Mouse (Mus musculus) embryonic fibroblast, embryonic 13.5 days (primary cell): ENCODE measurements around the gene Rbm28. TPM values are rescaled to one million over a fixed set of nuclear protein-coding genes. Genes with fewer than 3 reads are reported as not detected.

Experiments used
- H3K27ac ChIP-seq: 2 replicates; pipeline ENCODE4 v1.5.1; 2012; ENCODE audit warnings: low read length, control low read depth, inconsistent platforms; ENCODE audit not compliant: insufficient read depth
- H3K4me1 ChIP-seq: 2 replicates; pipeline ENCODE4 v1.6.1; 2011; ENCODE audit warnings: low read length; ENCODE audit not compliant: control insufficient read depth, insufficient read depth
- H3K4me3 ChIP-seq: 2 replicates; pipeline ENCODE4 v1.5.1; 2011; ENCODE audit warnings: mild to moderate bottlenecking, control low read depth, low read length; ENCODE audit not compliant: insufficient read depth
- CTCF ChIP-seq: IDR thresholded peaks from 2 replicates; pipeline ENCODE4 v1.5.1; 2011; ENCODE audit warnings: mild to moderate bottlenecking, control low read depth, low read length, moderate library complexity, borderline replicate concordance; ENCODE audit not compliant: insufficient read depth
- POLR2A ChIP-seq: IDR thresholded peaks from 2 replicates; pipeline ENCODE4 v1.6.1; 2011; ENCODE audit warnings: low read depth, mild to moderate bottlenecking, control low read depth, low read length, moderate library complexity
- polyA plus RNA-seq: library from polyadenylated mRNA; stranded (reverse); fragments of >200 nt; gene quantifications from 2 replicates; pipeline ENCODE4 v1.2.4, GENCODE M21; 2011; ENCODE audit warnings: low read depth; ENCODE audit not compliant: missing spikeins, insufficient read length

Gene Rbm28
- polyA plus RNA-seq, 1 experiment: 44.9 TPM

DNA sequence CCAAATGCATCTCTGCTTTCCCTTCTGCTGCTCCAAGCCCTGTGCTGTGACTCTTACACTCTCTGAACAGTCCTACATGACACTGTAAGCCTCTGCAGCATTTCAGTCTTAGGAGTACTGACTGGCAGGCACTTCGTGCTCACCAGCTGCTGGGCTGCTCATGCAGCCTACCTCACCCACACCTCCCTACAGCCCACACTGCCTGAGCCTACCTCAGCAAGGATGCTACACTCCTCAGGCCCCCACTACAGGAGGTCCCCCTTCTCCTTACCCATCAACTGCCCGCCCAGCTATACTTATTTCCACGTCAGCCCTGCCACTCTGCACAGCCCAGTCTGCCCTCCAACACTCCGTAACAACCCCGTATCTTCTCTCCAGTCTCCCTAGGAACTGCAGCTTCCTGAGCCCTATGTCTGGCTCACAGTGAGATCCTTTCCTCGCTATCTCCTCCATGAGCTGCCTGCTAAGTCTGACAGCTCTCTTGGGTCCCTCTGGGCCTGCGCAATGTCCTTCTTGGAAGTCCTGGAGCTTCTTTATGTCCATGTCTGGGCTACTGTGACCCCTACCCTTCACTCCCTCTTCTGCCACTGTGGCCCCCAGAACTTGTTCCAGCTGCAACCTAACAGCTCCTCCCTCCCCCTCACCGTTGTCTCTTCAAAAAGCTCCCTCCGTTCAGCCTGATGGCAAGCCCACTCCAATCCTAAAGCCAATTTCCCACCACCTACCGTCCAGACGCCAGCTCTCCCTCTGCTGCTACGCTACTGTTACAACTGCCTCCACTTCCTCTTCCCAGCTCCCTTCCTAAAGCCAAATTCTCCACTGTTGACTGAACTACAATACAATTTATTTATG is 19.1 kb downstream of the Rbm28 start:
- TF ChIP-seq POLR2A (no peak), CTCF (no peak)
- Histone ChIP-seq H3K4me1 (peaks cover 5% of the 10 kb centered on the region), H3K27ac (peak overlapping the region; percentile 11), H3K4me3 (no peak overlapping the region)

DNA sequence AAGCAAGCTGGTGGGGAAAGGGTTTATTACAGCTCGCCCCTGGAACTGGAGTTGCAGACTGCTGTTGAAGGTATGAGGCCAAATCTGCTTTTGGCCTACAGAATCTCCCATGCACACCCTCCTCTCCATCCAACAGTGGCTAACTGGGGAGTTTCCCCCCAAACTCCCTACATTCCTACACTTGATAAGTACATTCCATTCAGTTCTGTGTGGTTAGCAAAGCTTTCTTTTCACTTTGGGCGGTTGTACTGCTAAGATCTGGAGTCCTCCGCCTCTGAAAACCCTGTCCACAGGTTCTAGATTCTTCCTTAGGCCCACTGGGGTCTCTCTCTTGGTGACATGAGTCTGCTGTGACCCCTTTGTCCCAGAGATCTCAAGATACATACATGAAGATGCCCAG is 19.8 kb downstream of the Rbm28 start:
- Histone ChIP-seq H3K4me1 (peaks cover 5% of the 10 kb centered on the region), H3K27ac (peak overlapping the region; percentile 11), H3K4me3 (no peak overlapping the region)
- TF ChIP-seq POLR2A: no peak
- no peak for TF ChIP-seq CTCF

DNA sequence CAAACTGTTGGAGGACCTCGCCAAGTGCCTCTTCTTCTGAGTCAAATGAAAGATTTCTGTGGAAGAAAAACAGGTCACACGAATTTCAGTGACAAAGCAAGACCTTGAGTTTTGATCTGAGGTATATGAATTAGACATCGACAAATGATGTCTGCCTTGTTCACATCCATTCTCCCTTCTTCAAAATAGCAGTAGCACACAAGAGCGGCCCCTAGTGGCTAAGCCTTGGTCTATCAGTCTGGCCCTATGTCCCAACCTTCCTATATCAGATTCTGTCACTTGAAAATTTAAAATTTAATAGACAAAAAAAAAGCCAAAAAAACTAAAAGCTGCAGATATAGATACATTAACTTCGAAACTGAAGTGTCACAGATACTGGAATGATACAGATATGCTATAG is 21.2 kb downstream of the Rbm28 start:
- TF ChIP-seq CTCF: peak; percentile 46; the same call in 1 of the 2 replicates
- TF ChIP-seq POLR2A: no peak
- peaks cover 5% of the 10 kb centered on the region for H3K4me1 ChIP-seq
- no peak overlapping the region for H3K4me3 ChIP-seq
- no peak overlapping the region for H3K27ac ChIP-seq

DNA sequence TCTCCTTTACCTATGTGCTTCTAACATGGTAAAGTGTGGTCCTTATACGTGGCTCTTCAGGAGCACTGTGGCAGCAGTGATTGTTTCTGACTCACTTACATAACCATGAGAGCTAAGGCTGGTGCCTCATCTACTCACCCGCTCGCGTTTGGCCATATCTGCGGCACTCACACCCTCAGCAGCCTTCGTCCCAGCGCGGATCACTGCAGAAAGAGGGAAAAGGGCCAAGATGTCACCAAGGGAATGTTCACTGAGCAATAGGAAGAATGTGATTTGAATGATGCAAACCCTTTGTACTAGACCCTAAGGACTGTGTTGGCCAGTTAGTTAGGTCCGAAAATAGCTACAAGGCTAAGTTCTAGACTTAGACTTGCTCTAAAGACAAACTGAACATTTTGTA is 27.4 kb downstream of the Rbm28 start:
- Histone ChIP-seq H3K27ac (no peak overlapping the region), H3K4me1 (no peaks in the 10 kb centered on the region), H3K4me3 (no peak overlapping the region)
- TF ChIP-seq POLR2A (no peak), CTCF (no peak)

DNA sequence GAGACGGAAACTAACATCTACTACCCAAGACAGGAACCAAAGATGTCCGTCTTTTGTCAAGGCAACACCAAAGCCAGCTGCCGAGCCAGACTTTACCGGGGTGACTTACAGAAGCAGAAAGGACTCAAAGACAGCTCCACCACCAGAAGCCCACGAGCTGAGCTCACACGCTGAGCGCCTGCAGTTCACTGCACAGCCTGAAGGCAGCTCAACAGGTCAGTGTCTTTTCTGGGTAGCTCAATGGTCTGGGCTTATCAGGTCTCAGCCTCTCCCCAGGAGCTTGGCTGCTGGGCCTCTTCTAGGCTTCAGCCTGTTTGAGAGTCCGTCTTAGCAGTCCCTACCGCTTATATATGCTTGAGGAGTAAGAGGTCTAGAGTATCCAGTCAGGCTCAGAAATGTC is 31.7 kb downstream of the Rbm28 start:
- TF ChIP-seq CTCF: no peak
- TF ChIP-seq POLR2A: no peak
- Histone ChIP-seq H3K4me3 (no peak overlapping the region), H3K4me1 (no peaks in the 10 kb centered on the region), H3K27ac (no peak overlapping the region)

DNA sequence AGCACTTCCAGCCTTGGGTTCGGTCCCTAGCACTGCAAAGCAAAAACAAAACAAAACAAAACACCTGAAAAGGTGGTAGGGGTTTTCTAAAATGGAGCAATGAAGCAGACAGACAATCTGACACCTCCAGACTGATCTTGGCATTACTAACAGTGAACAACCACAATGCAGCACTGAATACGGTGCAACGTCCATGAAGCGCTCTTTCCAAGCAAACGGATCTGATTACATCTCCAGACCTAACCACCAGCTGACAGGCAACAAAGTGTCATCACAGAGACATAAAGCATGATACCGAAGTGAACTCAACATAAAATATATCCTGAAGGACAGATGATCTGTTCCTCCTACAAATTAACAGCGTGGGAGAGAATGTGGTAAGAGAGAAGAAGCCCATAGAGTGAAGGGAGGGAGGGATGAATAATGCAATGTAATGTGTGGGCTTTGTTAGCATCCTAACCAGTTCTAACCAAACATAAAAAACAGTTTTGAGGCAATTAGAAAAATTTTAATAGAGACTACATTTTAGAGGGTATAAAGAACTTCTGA is 37.9 kb downstream of the Rbm28 start:
- no peak for TF ChIP-seq POLR2A
- TF ChIP-seq CTCF: no peak
- Histone ChIP-seq H3K4me1 (no peaks in the 10 kb centered on the region), H3K4me3 (no peak overlapping the region), H3K27ac (no peak overlapping the region)

DNA sequence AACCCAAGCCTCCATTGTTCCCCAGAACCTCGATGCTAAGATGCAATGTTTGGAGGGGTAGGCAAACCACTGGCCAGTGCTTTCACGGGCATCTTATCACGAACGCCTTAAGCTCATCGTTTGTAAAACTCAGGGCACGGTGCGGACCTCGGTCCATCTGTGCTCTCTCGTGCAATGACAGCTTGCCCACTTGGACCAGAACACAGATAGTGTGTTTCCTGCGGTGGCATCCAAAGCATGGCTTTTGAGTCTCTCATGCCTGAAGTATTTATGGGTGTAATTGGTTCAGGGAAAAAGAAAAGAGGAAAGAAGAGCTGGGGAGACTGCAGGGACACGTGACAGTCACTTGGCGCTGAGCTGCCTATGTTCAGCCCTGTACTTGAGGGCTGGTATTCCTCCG is 44.8 kb downstream of the Rbm28 start:
- no peak for TF ChIP-seq CTCF
- TF ChIP-seq POLR2A: no peak
- Histone ChIP-seq H3K4me3 (no peak overlapping the region), H3K27ac (no peak overlapping the region), H3K4me1 (no peaks in the 10 kb centered on the region)

DNA sequence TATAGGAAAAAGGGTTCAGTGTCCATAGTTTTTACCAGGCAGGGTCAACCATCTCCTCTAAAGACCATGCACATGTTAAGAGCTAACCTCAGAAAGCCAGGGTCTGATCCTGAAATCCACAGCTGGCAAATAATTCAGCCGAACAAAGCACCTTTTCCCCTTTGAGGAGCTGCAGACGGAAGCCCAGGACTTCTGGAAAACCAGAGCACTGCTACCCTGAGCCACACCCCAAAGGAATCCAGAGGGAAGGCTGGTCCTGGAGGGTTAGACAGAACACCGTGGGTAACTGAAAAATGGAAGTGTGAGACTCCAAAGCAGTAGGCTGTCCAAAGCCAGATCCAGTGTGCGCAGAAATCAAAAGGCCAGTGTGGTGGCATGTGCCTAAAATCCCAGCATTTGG is 45.8 kb downstream of the Rbm28 start:
- TF ChIP-seq POLR2A (no peak), CTCF (no peak)
- Histone ChIP-seq H3K27ac (no peak overlapping the region), H3K4me3 (no peak overlapping the region), H3K4me1 (no peaks in the 10 kb centered on the region)

DNA sequence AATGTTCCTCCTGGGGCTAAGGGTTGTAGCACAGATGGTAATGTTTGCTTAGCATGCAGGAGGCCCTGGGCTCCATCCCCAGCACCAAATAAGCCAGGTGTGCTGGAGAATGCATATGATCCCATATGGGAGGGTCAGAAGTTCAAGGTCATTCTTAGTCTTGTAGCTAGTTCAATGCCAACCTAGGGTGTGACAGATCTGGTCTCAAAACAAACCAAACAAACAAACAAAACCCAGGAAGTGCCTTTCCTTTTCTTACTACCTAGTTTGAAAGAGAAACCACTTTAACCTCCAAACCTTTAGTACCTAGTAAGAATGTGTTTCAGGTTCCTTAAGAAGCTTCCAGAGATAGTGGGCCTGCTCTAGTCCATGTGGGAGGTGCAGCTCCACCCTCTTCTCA is 46.6 kb downstream of the Rbm28 start:
- H3K4me3 ChIP-seq: no peak overlapping the region
- no peaks in the 10 kb centered on the region for H3K4me1 ChIP-seq
- TF ChIP-seq POLR2A: no peak
- TF ChIP-seq CTCF: no peak
- H3K27ac ChIP-seq: no peak overlapping the region

DNA sequence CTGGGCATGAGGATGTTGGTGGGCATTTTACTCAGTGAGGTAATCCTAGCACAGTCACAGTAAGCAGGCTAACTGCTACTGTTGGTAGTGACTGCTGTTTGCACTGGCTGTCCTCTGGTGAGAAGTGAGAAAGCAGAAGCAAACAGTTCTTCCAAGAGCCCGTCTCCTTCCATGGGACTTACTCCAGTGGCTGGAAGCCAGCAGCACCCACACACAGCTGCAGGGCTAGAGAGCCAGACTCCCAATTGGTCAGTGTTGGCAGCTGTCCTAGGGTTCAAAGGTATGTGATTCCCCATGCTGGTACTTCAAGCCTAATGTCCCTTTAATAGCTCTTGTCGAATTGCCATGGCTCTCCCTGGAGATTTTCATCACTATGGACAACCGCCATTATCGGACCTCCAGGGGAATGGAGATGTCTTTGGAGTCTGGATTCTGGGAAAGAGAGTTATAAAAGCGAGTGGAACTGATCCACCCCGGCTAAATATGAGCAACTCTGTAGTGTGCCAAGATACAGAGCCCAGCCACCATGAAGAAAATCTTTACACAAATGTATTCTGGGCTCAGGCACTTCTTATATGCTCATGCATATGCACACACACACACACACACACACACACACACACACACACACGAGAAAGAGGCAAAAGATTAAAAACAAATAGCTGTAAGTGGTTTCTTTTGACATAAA is 47.2 kb downstream of the Rbm28 start:
- H3K4me3 ChIP-seq: no peak overlapping the region
- TF ChIP-seq POLR2A: no peak
- no peak for TF ChIP-seq CTCF
- H3K27ac ChIP-seq: 0 out of 2 replicates have a peak overlapping the region, but pooled peaks have one; percentile 13
- no peaks in the 10 kb centered on the region for H3K4me1 ChIP-seq
